ENCODE assay signal across 23 mouse cellular contexts in the genomic region with DNA sequence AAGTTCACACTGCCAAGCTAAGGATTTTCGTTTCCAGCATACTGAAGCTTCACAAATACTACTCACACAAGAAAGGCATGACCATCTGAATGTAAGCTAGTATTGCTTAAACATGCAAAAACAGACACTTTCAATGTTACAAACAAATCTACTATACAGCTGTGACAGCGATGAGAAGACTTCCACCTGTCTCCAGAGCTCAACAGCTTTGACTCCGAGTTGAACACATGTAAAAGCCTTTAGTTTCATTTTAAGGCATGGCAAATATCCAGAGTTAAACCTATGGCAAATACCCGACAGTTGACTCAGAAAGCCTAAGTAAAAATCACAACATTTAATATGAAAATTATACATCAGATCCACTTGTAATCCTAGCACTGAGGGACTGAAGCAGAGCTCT. TPM values are rescaled to one million over a fixed set of nuclear protein-coding genes. Genes with fewer than 3 reads are reported as not detected.
A peak's percentile ranks its signal among the peaks of the same experiment; 100 is the strongest.
DNase-seq lines count a peak whose midpoint lies in the region; ATAC-seq and TF ChIP-seq lines count a peak whose summit lies in the region.
"Had no signal": no experiment of that assay in that cellular context is flagged by ENCODE, and none has a peak within 500 bp of the region (broad histone marks: within the 10 kb centered on the region; RNA-seq: fewer than 3 reads in every experiment).

No protein-coding gene starts in this region.

- peak; percentile 23 for DNase-seq in limb, embryonic 14.5 days (ENCODE audit: low spot score)
- no peak for DNase-seq in limb, embryonic 10.5 days (ENCODE audit: low spot score)
- no peak for DNase-seq in stomach, postnatal 0 days (ENCODE audit: low spot score)
- peak; percentile 50 for DNase-seq in NIH3T3 (ENCODE audit: low read depth)
- no peak for DNase-seq in adrenal gland, postnatal 25 days
- DNase-seq in kidney, adult 2 months = no peak
- DNase-seq: adrenal gland, adult 2 months; gastrocnemius, adult 2 months; gastrocnemius, postnatal 25 days had no signal

- no peak overlapping the region for H3K4me3 ChIP-seq in limb, embryonic 14.5 days (replicated peaks; ENCODE audit: low read length)
- H3K4me3 ChIP-seq in limb, embryonic 10.5 days = no peak overlapping the region
- no peak overlapping the region for H3K4me3 ChIP-seq in stomach, embryonic 16.5 days (replicated peaks; ENCODE audit: low read length)
- no peak overlapping the region for H3K4me3 ChIP-seq in stomach, postnatal 0 days (ENCODE audit: low read depth, low read length)
- no peak overlapping the region for H3K4me3 ChIP-seq in kidney, adult 2 months (ENCODE audit: insufficient read depth, low read depth, low read length)
- H3K4me3 ChIP-seq: embryonic facial prominence, embryonic 13.5 days; forebrain, embryonic 13.5 days; gastrocnemius, adult 2 months; heart, embryonic 10.5 days; hindbrain, embryonic 13.5 days; intestine, embryonic 15.5 days had no signal

- no peak overlapping the region for H3K27ac ChIP-seq in limb, embryonic 14.5 days (replicated peaks; ENCODE audit: low read depth, low read length)
- no peak overlapping the region for H3K27ac ChIP-seq in limb, embryonic 10.5 days
- peak overlapping the region; percentile 43; the same call in 1 of the 2 replicates for H3K27ac ChIP-seq in stomach, embryonic 16.5 days (ENCODE audit: low read length)
- H3K27ac ChIP-seq in stomach, postnatal 0 days (replicated peaks) = no peak overlapping the region
- H3K27ac ChIP-seq in kidney, adult 2 months (ENCODE audit: insufficient read depth, low read depth, low read length) = no peak overlapping the region
- H3K27ac ChIP-seq: embryonic facial prominence, embryonic 13.5 days; forebrain, embryonic 13.5 days; gastrocnemius, adult 2 months; heart, embryonic 10.5 days; hindbrain, embryonic 13.5 days; hindbrain, postnatal 0 days; intestine, embryonic 15.5 days had no signal

- TF ChIP-seq POLR2A in limb, embryonic 14.5 days (IDR thresholded peaks at IDR 0.05; ENCODE audit: borderline replicate concordance, extremely low read depth, insufficient read depth, insufficient read length) = no peak
- TF ChIP-seq POLR2A in kidney, adult 2 months (IDR thresholded peaks at IDR 0.05; ENCODE audit: low read depth, low read length) = no peak

- H3K9me3 ChIP-seq in limb, embryonic 14.5 days (ENCODE audit: control insufficient read depth, low read length) = no peaks in the 10 kb centered on the region
- H3K9me3 ChIP-seq in limb, embryonic 10.5 days (replicated peaks) = no peaks in the 10 kb centered on the region
- no peaks in the 10 kb centered on the region for H3K9me3 ChIP-seq in stomach, embryonic 16.5 days (replicated peaks; ENCODE audit: control insufficient read depth, low read length)
- no peaks in the 10 kb centered on the region for H3K9me3 ChIP-seq in stomach, postnatal 0 days (ENCODE audit: control insufficient read depth, low read length)
- H3K9me3 ChIP-seq: embryonic facial prominence, embryonic 13.5 days; forebrain, embryonic 13.5 days; heart, embryonic 10.5 days; hindbrain, embryonic 13.5 days; intestine, embryonic 15.5 days had no signal

- peaks cover 82% of the 10 kb centered on the region for H3K36me3 ChIP-seq in limb, embryonic 14.5 days (ENCODE audit: control insufficient read depth, insufficient read depth, low read length)
- H3K36me3 ChIP-seq in limb, embryonic 10.5 days = peaks cover 93% of the 10 kb centered on the region
- H3K36me3 ChIP-seq in stomach, embryonic 16.5 days (ENCODE audit: control insufficient read depth, insufficient read depth, low read length) = peaks cover 15% of the 10 kb centered on the region
- H3K36me3 ChIP-seq in stomach, postnatal 0 days (ENCODE audit: control insufficient read depth, insufficient read depth, low read length) = peaks cover 17% of the 10 kb centered on the region; the same call in 1 of the 2 replicates
- peaks cover 3% of the 10 kb centered on the region for H3K36me3 ChIP-seq in kidney, adult 2 months (ENCODE audit: control insufficient read depth, insufficient read depth, low read length)

- no peaks in the 10 kb centered on the region for H3K27me3 ChIP-seq in limb, embryonic 14.5 days (ENCODE audit: control insufficient read depth, insufficient read depth, low read length)
- H3K27me3 ChIP-seq in limb, embryonic 10.5 days (ENCODE audit: low read depth, poor library complexity, severe bottlenecking) = no peaks in the 10 kb centered on the region
- no peaks in the 10 kb centered on the region for H3K27me3 ChIP-seq in stomach, embryonic 16.5 days (ENCODE audit: control insufficient read depth, insufficient read depth, low read length)
- no peaks in the 10 kb centered on the region for H3K27me3 ChIP-seq in stomach, postnatal 0 days (ENCODE audit: control insufficient read depth, insufficient read depth, low read length)
- H3K27me3 ChIP-seq in kidney, adult 2 months (replicated peaks; ENCODE audit: control insufficient read depth, insufficient read depth, low read length) = no peaks in the 10 kb centered on the region
- H3K27me3 ChIP-seq: embryonic facial prominence, embryonic 13.5 days; forebrain, embryonic 13.5 days; hindbrain, embryonic 13.5 days; intestine, embryonic 15.5 days had no signal

- H3K4me1 ChIP-seq in limb, embryonic 14.5 days (ENCODE audit: control insufficient read depth, insufficient read depth, low read length) = no peaks in the 10 kb centered on the region
- H3K4me1 ChIP-seq in limb, embryonic 10.5 days = no peaks in the 10 kb centered on the region
- 0 out of 2 replicates have a peak, but pooled peaks cover 4% of the 10 kb centered on the region for H3K4me1 ChIP-seq in stomach, embryonic 16.5 days (ENCODE audit: control insufficient read depth, insufficient read depth, low read length)
- no peaks in the 10 kb centered on the region for H3K4me1 ChIP-seq in stomach, postnatal 0 days (replicated peaks; ENCODE audit: control insufficient read depth, insufficient read depth)
- peaks cover 3% of the 10 kb centered on the region; the same call in 1 of the 2 replicates for H3K4me1 ChIP-seq in kidney, adult 2 months (ENCODE audit: control insufficient read depth, insufficient read depth, low read length)
- H3K4me1 ChIP-seq: embryonic facial prominence, embryonic 13.5 days; heart, embryonic 10.5 days; intestine, embryonic 15.5 days had no signal

- no peak overlapping the region for H3K4me2 ChIP-seq in limb, embryonic 14.5 days (replicated peaks; ENCODE audit: low read depth, low read length, severe bottlenecking)
- H3K4me2 ChIP-seq in stomach, embryonic 16.5 days (ENCODE audit: low read depth, low read length) = no peak overlapping the region
- no peak overlapping the region for H3K4me2 ChIP-seq in stomach, postnatal 0 days (replicated peaks; ENCODE audit: low read depth)
- H3K4me2 ChIP-seq: embryonic facial prominence, embryonic 13.5 days; forebrain, embryonic 13.5 days; hindbrain, embryonic 13.5 days; intestine, embryonic 15.5 days had no signal

- no peak overlapping the region for H3K9ac ChIP-seq in limb, embryonic 14.5 days (ENCODE audit: low read depth, low read length, severe bottlenecking)
- H3K9ac ChIP-seq in stomach, embryonic 16.5 days (ENCODE audit: low read length) = no peak overlapping the region
- no peak overlapping the region for H3K9ac ChIP-seq in stomach, postnatal 0 days (ENCODE audit: low read length)
- H3K9ac ChIP-seq: embryonic facial prominence, embryonic 13.5 days; forebrain, embryonic 13.5 days; forebrain, postnatal 0 days; hindbrain, embryonic 13.5 days; intestine, embryonic 15.5 days had no signal

- no peak for TF ChIP-seq CTCF in stomach, postnatal 0 days (IDR thresholded peaks at IDR 0.05; ENCODE audit: low read depth)
- TF ChIP-seq CTCF in kidney, adult 2 months (conservative IDR thresholded peaks at IDR 0.05; ENCODE audit: insufficient read depth, insufficient read length, low read depth, low read length) = no peak

- 79% methylated on average over 4 of the region's 4 CpGs for WGBS in limb, embryonic 14.5 days
- 92% methylated on average over 4 of the region's 4 CpGs for WGBS in limb, embryonic 10.5 days
- 56% methylated on average over 4 of the region's 4 CpGs for WGBS in stomach, embryonic 16.5 days
- 54% methylated on average over 4 of the region's 4 CpGs for WGBS in stomach, postnatal 0 days
- WGBS in kidney, adult 2 months = 90% methylated on average over 4 of the region's 4 CpGs

- TF ChIP-seq EP300 in stomach, postnatal 0 days (optimal IDR thresholded peaks at IDR 0.05) = no peak

- no peak for ATAC-seq in limb, embryonic 14.5 days (ENCODE audit: low FRiP score, low read depth)
- no peak for ATAC-seq in stomach, embryonic 16.5 days (ENCODE audit: insufficient read depth, low FRiP score)
- no peak for ATAC-seq in stomach, postnatal 0 days (ENCODE audit: low FRiP score, low TSS enrichment)
- ATAC-seq: forebrain, embryonic 13.5 days; hindbrain, postnatal 0 days; intestine, embryonic 15.5 days had no signal

RNA-seq across cellular contexts. Expression of a gene that starts 19.5 kb away (rescaled TPM):
- 115 TPM in 2 replicates for polyA plus RNA-seq in limb, embryonic 14.5 days (2012; rRNA removed)
- 86.6 and 99.3 TPM in 2 replicates for polyA plus RNA-seq in limb, embryonic 14.5 days (2014; fragmentation: Nextera tagmentation; extraction: Ambion mirVana)
- 116 and 131 TPM in 2 replicates for polyA plus RNA-seq in limb, embryonic 10.5 days (2016; fragmentation: Nextera tagmentation; extraction: Ambion mirVana)
- 118 and 120 TPM in 2 replicates for polyA plus RNA-seq in stomach, embryonic 16.5 days (2015; fragmentation: Nextera tagmentation; extraction: Ambion mirVana)
- 64.8 and 68.7 TPM in 2 replicates for polyA plus RNA-seq in stomach, postnatal 0 days (2015; fragmentation: Nextera tagmentation; extraction: Ambion mirVana)
- 79.5 TPM in 2 replicates for total RNA-seq in adrenal gland, postnatal 25 days (2021)
- polyA plus RNA-seq in kidney, adult 2 months (2012; rRNA removed) = 61.7 and 66.8 TPM in 2 replicates

RNA-seq across cellular contexts. Expression of a gene that starts 36.5 kb away (rescaled TPM):
- polyA plus RNA-seq in limb, embryonic 14.5 days (2012; rRNA removed) = 66.6 and 70.1 TPM in 2 replicates
- 82.9 and 96.3 TPM in 2 replicates for polyA plus RNA-seq in limb, embryonic 14.5 days (2014; fragmentation: Nextera tagmentation; extraction: Ambion mirVana)
- polyA plus RNA-seq in limb, embryonic 10.5 days (2016; fragmentation: Nextera tagmentation; extraction: Ambion mirVana) = 121 and 129 TPM in 2 replicates
- polyA plus RNA-seq in stomach, embryonic 16.5 days (2015; fragmentation: Nextera tagmentation; extraction: Ambion mirVana) = 77.2 and 78.3 TPM in 2 replicates
- polyA plus RNA-seq in stomach, postnatal 0 days (2015; fragmentation: Nextera tagmentation; extraction: Ambion mirVana) = 37.6 and 38.3 TPM in 2 replicates
- total RNA-seq in adrenal gland, postnatal 25 days (2021) = 47.8 and 69.8 TPM in 2 replicates
- polyA plus RNA-seq in kidney, adult 2 months (2012; rRNA removed) = 30.8 and 32.0 TPM in 2 replicates

RNA-seq across cellular contexts. Expression of a gene that starts 44.1 kb away (rescaled TPM):
- polyA plus RNA-seq in limb, embryonic 14.5 days (2012; rRNA removed) = 385 and 390 TPM in 2 replicates
- 561 and 596 TPM in 2 replicates for polyA plus RNA-seq in limb, embryonic 14.5 days (2014; fragmentation: Nextera tagmentation; extraction: Ambion mirVana)
- polyA plus RNA-seq in limb, embryonic 10.5 days (2016; fragmentation: Nextera tagmentation; extraction: Ambion mirVana) = 820 and 832 TPM in 2 replicates
- polyA plus RNA-seq in stomach, embryonic 16.5 days (2015; fragmentation: Nextera tagmentation; extraction: Ambion mirVana) = 456 and 477 TPM in 2 replicates
- 279 and 305 TPM in 2 replicates for polyA plus RNA-seq in stomach, postnatal 0 days (2015; fragmentation: Nextera tagmentation; extraction: Ambion mirVana)
- total RNA-seq in adrenal gland, postnatal 25 days (2021) = 119 and 172 TPM in 2 replicates
- polyA plus RNA-seq in kidney, adult 2 months (2012; rRNA removed) = 71.0 and 85.2 TPM in 2 replicates

RNA-seq across cellular contexts. Expression of a gene that starts 44.7 kb away (rescaled TPM):
- 0.13 and 0.20 TPM in 2 replicates for polyA plus RNA-seq in limb, embryonic 14.5 days (2012; rRNA removed)
- not detected in 2 replicates for polyA plus RNA-seq in limb, embryonic 14.5 days (2014; fragmentation: Nextera tagmentation; extraction: Ambion mirVana)
- 0.24 and 0.45 TPM in 2 replicates for polyA plus RNA-seq in limb, embryonic 10.5 days (2016; fragmentation: Nextera tagmentation; extraction: Ambion mirVana)
- 0.21 TPM in 1 of 2 replicates, not detected in the other for polyA plus RNA-seq in stomach, embryonic 16.5 days (2015; fragmentation: Nextera tagmentation; extraction: Ambion mirVana)
- 0.18 TPM in 1 of 2 replicates, not detected in the other for polyA plus RNA-seq in stomach, postnatal 0 days (2015; fragmentation: Nextera tagmentation; extraction: Ambion mirVana)
- not detected in 2 replicates for total RNA-seq in adrenal gland, postnatal 25 days (2021)
- 0.12 and 0.13 TPM in 2 replicates for polyA plus RNA-seq in kidney, adult 2 months (2012; rRNA removed)
- total RNA-seq: adrenal gland, adult 2 months; adrenal gland, postnatal 36 days; common myeloid progenitor, adult 5-6 weeks; forebrain, postnatal 0 days; gastrocnemius, adult 2 months; gastrocnemius, postnatal 25 days; hematopoietic stem cell, adult 5-6 weeks; hindbrain, postnatal 0 days had no signal
- polyA plus RNA-seq: CD4-positive, CD25-positive, alpha-beta regulatory T cell, adult 4 months; cerebellum, adult 2 months; embryonic facial prominence, embryonic 13.5 days; forebrain, embryonic 13.5 days; forebrain, postnatal 0 days; heart, embryonic 14.5 days; hindbrain, embryonic 13.5 days; hindbrain, postnatal 0 days; intestine, embryonic 15.5 days had no signal

Comparison
In these comparisons a context has a peak if more than half of its experiments do, and no peak if none do; other contexts are left out.
1. DNase-seq: peak in limb, embryonic 14.5 days (single experiment) and NIH3T3 (single experiment); none in limb, embryonic 10.5 days (single experiment), stomach, postnatal 0 days (single experiment), adrenal gland, postnatal 25 days (single experiment) and kidney, adult 2 months (single experiment).